Mouse (Mus musculus) brain, embryonic 14.5 days (tissue): ENCODE results near the gene Zfp106.
"Not testable (repeated sequence)": the region's sequence is repeated elsewhere in the genome, so short reads cannot be mapped to it uniquely, and the experiment has no call there.

Source experiments
- CTCF ChIP-seq: fragments of 200-500 bp; IDR thresholded peaks from 2 replicates; pipeline ENCODE4 v1.5.1; 2012; ENCODE audit warnings: inconsistent platforms, mild to moderate bottlenecking, moderate library complexity, borderline replicate concordance; ENCODE audit not compliant: insufficient read depth, insufficient read length; ENCODE audit errors: extremely low read depth
- POLR2A ChIP-seq: fragments of 200-500 bp; IDR thresholded peaks from 2 replicates; pipeline ENCODE4 v1.6.1; 2012; ENCODE audit warnings: mild to moderate bottlenecking, inconsistent platforms, borderline replicate concordance; ENCODE audit not compliant: poor library complexity, insufficient read depth, insufficient read length, severe bottlenecking; ENCODE audit errors: extremely low read depth

GRCm38 (mm10) chr2:120564548-120565188 is 1.0 kb upstream of the Zfp106 start:
- TF ChIP-seq CTCF, POLR2A: not testable (repeated sequence)
